Mouse (Mus musculus) stomach, embryonic 14.5 days (tissue): ENCODE results near the gene Kctd6. TPM values are rescaled to one million over a fixed set of nuclear protein-coding genes. Genes with fewer than 3 reads are reported as not detected.

ENCODE experiments used
- ATAC-seq: fragments of 200-750 bp; cut with Nextera tagmentation; 2 replicates; pipeline ENCODE4 v1.8.0; 2017; ENCODE audit warnings: low read depth, moderate TSS enrichment; ENCODE audit not compliant: insufficient number of reproducible peaks, insufficient read depth, low FRiP score
- H3K27ac ChIP-seq: fragments of 300-500 bp; sonication (generic); 2 replicates; pipeline ENCODE4 v1.5.1; 2014; ENCODE audit warnings: mild to moderate bottlenecking, low read length, moderate library complexity, mixed read lengths
- H3K27me3 ChIP-seq: fragments of 300-500 bp; sonication (generic); 2 replicates; pipeline ENCODE4 v1.6.1; 2014; ENCODE audit warnings: low read length, control low read depth, mixed read lengths; ENCODE audit not compliant: control insufficient read depth, insufficient read depth
- H3K36me3 ChIP-seq: fragments of 300-500 bp; sonication (generic); 2 replicates; pipeline ENCODE4 v1.6.1; 2014; ENCODE audit warnings: mild to moderate bottlenecking, control low read depth, low read length, moderate library complexity, mixed read lengths; ENCODE audit not compliant: control insufficient read depth, insufficient read depth
- H3K4me1 ChIP-seq: fragments of 300-500 bp; sonication (generic); 2 replicates; pipeline ENCODE4 v1.6.1; 2014; ENCODE audit warnings: low read length, control low read depth, mixed read lengths; ENCODE audit not compliant: control insufficient read depth, insufficient read depth
- H3K4me2 ChIP-seq: fragments of 300-500 bp; sonication (generic); replicated peaks from 2 replicates; pipeline ENCODE4 v1.6.1; 2014; ENCODE audit warnings: low read depth, low read length, control low read depth
- H3K4me3 ChIP-seq: fragments of 300-500 bp; sonication (generic); 2 replicates; pipeline ENCODE4 v1.5.1; 2014; ENCODE audit warnings: low read depth, low read length, control low read depth
- H3K9ac ChIP-seq: fragments of 300-500 bp; sonication (generic); replicated peaks from 2 replicates; pipeline ENCODE4 v1.6.1; 2014; ENCODE audit warnings: low read depth, mild to moderate bottlenecking, control low read depth, low read length, moderate library complexity, mixed read lengths
- H3K9me3 ChIP-seq: fragments of 300-500 bp; sonication (generic); 2 replicates; pipeline ENCODE4 v1.6.1; 2016; ENCODE audit warnings: low read depth, low read length, control low read depth; ENCODE audit not compliant: control insufficient read depth
- WGBS: fragments of 180-500 bp; shearing (Covaris S2); extraction: QIAGEN DNeasy Blood & Tissue Kit; methylation state at CpG from one replicate; pipeline ENCODE4 v1.1.7; 2014; 5-methylcytosine and 5-hydroxymethylcytosine counted together
- polyA plus RNA-seq: library from polyadenylated mRNA; unstranded; fragments of >200 nt; fragmentation: Nextera tagmentation; extraction: Ambion mirVana; gene quantifications from 2 replicates; pipeline ENCODE4 v1.2.1, GENCODE M21; 2014

Gene Kctd6
- polyA plus RNA-seq, 1 experiment from 2014 or later = 4.8 TPM

DNA sequence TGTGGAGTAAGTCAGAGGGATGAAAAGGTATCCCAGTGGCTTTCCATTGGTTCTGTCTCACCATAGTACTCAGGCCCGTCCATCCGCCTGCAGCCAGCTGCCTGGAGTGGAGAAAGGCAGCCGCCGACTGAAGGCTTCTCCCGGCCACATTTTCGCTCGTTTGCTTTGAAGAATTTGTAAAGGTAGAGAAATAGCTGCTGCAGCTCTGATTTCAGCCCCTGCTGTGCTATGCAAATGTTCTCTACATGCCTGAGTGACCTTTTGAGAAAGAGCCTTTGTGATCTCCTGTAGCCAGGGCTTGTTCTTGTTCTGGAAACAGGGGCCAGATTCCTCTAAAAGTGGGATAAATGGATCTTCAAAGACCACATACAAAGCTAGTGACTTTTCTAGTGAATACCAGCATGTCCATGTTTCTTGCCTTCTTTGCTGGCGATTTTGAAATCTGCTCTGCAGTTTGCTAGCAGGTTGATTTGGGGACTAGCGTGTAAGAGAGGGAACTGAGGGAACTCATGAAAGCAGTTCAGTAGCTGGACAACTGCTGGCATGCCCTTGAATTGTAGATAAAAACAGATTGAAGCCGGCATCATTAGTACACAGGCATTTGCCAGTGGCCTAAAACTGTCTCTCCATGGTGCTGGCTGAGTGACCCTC lies 4.9 kb downstream of the Kctd6 start:
- H3K9me3 ChIP-seq = no peaks in the 10 kb centered on the region
- no peak overlapping the region for H3K27ac ChIP-seq
- H3K36me3 ChIP-seq = peaks cover 10% of the 10 kb centered on the region; the same call in 1 of the 2 replicates
- ATAC-seq = no peak
- no peaks in the 10 kb centered on the region for H3K27me3 ChIP-seq
- no peak overlapping the region for H3K4me3 ChIP-seq
- H3K9ac ChIP-seq = no peak overlapping the region
- H3K4me1 ChIP-seq = 0 out of 2 replicates have a peak, but pooled peaks cover 4% of the 10 kb centered on the region
- no peak overlapping the region for H3K4me2 ChIP-seq
- WGBS = 47% methylated on average over 10 of the region's 10 CpGs

DNA sequence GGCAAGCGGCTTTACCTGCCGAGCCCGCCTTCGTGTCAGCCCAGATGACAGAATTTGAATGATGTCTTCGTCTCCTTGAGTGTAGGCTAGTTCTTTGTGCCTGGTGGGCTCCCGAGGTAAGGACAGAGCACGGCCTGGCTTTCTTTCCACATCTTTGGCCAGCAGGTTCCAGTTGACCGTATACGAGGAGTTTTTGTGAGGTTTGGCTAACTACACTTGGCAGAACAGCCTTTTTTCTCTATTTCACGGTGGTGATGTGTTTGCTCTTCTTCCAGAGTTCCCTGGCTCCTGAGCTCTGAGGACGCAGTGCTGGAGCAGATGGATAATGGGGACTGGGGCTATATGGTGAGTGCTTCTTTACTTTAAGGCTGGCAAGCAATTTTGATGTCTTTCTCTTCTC lies 5.9 kb downstream of the Kctd6 start:
- H3K4me3 ChIP-seq = no peak overlapping the region
- peaks cover 10% of the 10 kb centered on the region; the same call in 1 of the 2 replicates for H3K36me3 ChIP-seq
- H3K9ac ChIP-seq = no peak overlapping the region
- H3K4me1 ChIP-seq = 0 out of 2 replicates have a peak, but pooled peaks cover 4% of the 10 kb centered on the region
- H3K27me3 ChIP-seq = no peaks in the 10 kb centered on the region
- WGBS = 67% methylated on average over 11 of the region's 11 CpGs
- no peak overlapping the region for H3K4me2 ChIP-seq
- ATAC-seq = no peak
- no peaks in the 10 kb centered on the region for H3K9me3 ChIP-seq
- H3K27ac ChIP-seq = no peak overlapping the region

DNA sequence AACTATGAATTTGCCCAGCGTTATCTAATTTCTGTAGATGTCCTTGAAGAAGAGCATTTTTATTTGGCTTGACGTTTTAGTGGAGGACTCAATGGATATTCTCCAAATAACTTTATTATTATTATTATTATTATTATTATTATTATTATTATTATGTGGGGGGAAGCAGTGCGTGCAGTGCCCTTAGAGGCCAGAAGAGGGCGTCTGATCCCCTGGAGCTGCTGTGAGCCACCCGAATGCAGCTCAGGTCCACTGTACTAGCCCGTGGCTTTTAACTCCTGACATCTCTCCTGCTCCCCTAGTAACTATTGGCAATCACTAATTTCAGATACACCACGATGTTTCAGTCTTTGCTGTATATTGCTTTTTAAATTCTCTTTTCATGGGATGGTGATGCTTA lies 6.4 kb downstream of the Kctd6 start:
- H3K27ac ChIP-seq = no peak overlapping the region
- no peaks in the 10 kb centered on the region for H3K27me3 ChIP-seq
- no peaks in the 10 kb centered on the region for H3K4me1 ChIP-seq
- no peaks in the 10 kb centered on the region for H3K9me3 ChIP-seq
- H3K4me2 ChIP-seq = no peak overlapping the region
- H3K4me3 ChIP-seq = no peak overlapping the region
- WGBS = 72% methylated on average over 7 of the region's 7 CpGs
- no peak for ATAC-seq
- no peak overlapping the region for H3K9ac ChIP-seq
- H3K36me3 ChIP-seq = peaks cover 10% of the 10 kb centered on the region; the same call in 1 of the 2 replicates

DNA sequence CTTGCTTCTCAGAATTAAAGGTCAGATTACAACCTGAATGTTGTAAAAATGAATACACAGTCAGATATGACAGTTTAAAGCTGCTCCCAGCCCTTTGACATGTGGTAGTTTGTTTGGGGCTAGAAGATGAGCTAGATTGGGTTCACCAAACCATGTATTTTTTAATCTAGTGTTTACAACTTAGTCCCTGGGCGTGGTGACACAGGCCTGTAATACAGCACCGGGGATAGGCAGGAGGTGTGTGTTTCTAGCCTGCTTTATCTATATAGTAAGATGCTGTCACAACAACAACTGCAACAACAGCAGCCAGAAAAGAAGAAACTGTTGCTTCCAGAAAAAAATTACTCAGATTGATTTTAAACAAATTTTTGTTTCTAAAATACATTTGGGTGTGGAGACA lies 7.0 kb downstream of the Kctd6 start:
- Histone ChIP-seq H3K27me3 (no peaks in the 10 kb centered on the region), H3K27ac (no peak overlapping the region), H3K4me2 (no peak overlapping the region), H3K9ac (no peak overlapping the region), H3K4me1 (no peaks in the 10 kb centered on the region), H3K9me3 (no peaks in the 10 kb centered on the region), H3K4me3 (no peak overlapping the region), H3K36me3 (peaks cover 10% of the 10 kb centered on the region; the same call in 1 of the 2 replicates)
- WGBS = 88% methylated on average over 2 of the region's 2 CpGs
- no peak for ATAC-seq

DNA sequence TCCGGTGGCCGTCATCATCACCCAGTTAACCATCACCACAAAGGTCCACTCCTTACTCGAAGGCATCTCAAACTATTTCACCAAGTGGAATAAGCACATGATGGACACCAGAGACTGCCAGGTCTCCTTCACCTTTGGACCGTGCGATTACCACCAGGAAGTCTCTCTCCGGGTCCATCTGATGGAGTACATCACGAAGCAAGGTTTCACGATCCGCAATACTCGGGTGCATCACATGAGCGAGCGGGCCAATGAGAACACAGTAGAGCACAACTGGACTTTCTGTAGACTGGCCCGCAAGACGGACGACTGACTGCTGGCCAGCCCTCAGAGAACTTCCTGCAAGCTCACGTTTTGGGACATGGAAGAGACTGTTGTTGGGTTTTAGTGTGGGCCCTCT lies 8.6 kb downstream of the Kctd6 start:
- H3K4me1 ChIP-seq = no peaks in the 10 kb centered on the region
- H3K36me3 ChIP-seq = peaks cover 10% of the 10 kb centered on the region; the same call in 1 of the 2 replicates
- 94% methylated on average over 16 of the region's 16 CpGs for WGBS
- no peak overlapping the region for H3K4me3 ChIP-seq
- no peak overlapping the region for H3K27ac ChIP-seq
- no peaks in the 10 kb centered on the region for H3K27me3 ChIP-seq
- ATAC-seq = no peak
- no peaks in the 10 kb centered on the region for H3K9me3 ChIP-seq
- H3K9ac ChIP-seq = no peak overlapping the region
- H3K4me2 ChIP-seq = no peak overlapping the region

DNA sequence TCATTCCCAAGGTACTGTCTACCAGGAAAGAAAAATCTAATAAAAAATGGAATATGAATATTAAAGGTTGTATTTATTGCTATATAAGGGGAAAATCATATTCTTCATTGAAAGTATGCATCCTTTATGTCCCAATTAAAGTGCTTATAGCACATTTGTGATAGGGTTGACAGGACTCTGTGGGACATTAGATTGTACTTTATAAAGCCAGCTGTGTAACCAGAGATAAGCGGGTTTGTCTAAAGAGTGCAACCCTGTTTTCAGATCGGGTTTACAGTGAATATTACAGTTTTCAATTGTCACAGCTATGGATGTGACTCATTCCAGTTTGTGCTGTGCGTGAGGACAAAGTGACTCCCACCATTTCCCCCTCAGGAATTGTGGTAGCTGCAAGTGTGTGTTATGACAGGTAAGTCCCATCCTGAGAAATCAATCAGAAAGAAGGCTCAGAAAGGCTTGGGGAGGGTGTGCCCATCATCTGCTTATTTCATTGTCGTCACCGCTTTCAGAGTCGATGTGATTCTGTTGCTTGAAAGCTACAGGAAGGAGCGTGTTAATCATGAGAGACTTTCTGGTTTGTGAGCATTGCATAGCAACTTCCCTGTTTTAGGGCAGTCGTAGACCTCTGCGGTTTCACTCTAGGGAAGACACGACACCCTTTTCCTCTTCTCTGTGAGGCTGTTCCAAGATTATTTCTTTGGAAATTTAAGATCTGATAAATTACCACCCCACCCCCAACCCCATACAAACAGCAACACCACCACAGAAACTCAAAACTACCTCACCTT lies 9.8 kb downstream of the Kctd6 start:
- no peak overlapping the region for H3K27ac ChIP-seq
- no peak overlapping the region for H3K9ac ChIP-seq
- ATAC-seq = no peak
- H3K4me2 ChIP-seq = no peak overlapping the region
- H3K36me3 ChIP-seq = peaks cover 10% of the 10 kb centered on the region; the same call in 1 of the 2 replicates
- 89% methylated on average over 10 of the region's 10 CpGs for WGBS
- no peaks in the 10 kb centered on the region for H3K27me3 ChIP-seq
- H3K4me1 ChIP-seq = no peaks in the 10 kb centered on the region
- no peak overlapping the region for H3K4me3 ChIP-seq
- H3K9me3 ChIP-seq = no peaks in the 10 kb centered on the region

DNA sequence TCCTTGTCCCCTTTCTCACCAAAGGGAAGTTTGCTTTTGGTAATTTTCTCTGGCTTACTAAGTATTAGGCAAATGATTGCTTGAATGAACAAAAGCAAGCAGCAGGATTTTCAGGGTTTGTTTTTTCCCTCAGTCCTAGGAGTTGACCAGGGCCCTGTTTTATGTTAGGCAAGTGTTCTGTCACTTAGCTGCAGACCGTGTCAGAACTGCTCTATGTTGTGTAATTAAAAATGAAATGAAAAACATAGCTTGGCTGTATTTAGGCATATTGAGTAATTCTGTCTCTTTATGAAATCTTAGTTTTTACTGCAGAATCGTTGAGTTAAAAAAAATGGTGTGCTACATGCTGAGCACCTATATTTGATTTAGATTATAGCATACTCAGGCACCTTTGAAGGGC lies 10.9 kb downstream of the Kctd6 start:
- Histone ChIP-seq H3K27ac (no peak overlapping the region), H3K4me1 (no peaks in the 10 kb centered on the region), H3K9ac (no peak overlapping the region), H3K9me3 (no peaks in the 10 kb centered on the region), H3K4me3 (no peak overlapping the region), H3K27me3 (no peaks in the 10 kb centered on the region), H3K4me2 (no peak overlapping the region), H3K36me3 (peaks cover 10% of the 10 kb centered on the region; the same call in 1 of the 2 replicates)
- 82% methylated on average over 2 of the region's 2 CpGs for WGBS
- no peak for ATAC-seq

DNA sequence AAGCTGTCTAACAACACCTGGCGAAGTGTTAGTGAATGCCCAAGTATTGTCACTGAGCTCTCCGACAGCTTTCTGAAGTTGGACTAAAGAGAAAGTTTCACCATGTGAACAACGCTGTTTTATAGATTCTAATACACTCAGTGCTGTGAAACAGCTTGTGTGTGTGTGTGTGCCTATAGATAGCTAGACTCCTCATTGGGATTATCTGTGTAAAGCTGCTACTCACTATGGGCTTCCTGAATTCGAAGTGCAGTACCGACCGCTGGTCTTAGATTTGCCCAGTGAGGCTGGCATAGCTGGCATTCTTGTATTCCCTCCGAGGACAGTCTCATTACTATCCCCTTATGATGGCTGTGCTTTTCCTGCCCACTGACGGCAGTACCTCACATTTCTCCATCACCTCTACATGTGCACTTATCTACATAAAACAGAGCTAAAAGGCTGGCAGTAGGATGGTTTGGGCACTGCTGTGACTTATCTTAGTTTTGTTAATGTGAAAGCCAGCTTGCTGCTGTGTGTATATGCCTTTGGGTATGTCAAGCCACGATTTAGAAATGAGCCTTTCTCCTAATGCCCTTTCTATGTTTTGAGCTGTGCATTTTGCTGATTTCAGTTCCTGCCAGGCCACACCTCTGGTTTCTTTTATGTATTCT lies 15.6 kb downstream of the Kctd6 start:
- Histone ChIP-seq H3K9ac (no peak overlapping the region), H3K4me3 (no peak overlapping the region), H3K9me3 (no peaks in the 10 kb centered on the region), H3K27me3 (no peaks in the 10 kb centered on the region), H3K27ac (no peak overlapping the region), H3K4me2 (no peak overlapping the region), H3K4me1 (no peaks in the 10 kb centered on the region), H3K36me3 (no peaks in the 10 kb centered on the region)
- ATAC-seq = no peak
- 81% methylated on average over 9 of the region's 9 CpGs for WGBS
